Mouse (Mus musculus): ENCODE data around the gene Yipf2.

DNA sequence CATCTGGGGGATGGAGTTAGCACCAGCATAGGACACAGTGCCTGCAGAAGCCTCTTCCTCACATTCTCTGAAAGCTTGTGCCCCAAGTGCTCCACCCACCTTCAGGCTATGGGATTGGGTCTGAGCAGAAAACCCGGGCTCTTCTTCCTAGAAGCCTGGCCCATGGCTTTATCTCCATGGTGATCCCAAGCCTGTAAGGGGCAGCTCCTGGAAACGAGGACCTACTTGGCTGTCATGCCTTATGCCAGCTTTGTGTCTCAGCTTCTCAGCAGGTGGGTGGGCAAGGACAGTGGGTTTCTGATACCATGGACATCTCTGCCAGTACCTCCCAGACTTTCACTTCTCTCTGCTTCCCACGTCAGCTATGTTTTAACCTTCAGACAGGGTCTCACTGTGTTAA is 14.4 kb downstream of the Yipf2 start:
- TF ChIP-seq CTCF (IDR thresholded peaks at IDR 0.05; ENCODE audit: low read depth, low read length) = no peak
- TF ChIP-seq POLR2A (IDR thresholded peaks at IDR 0.05; ENCODE audit: extremely low read depth, insufficient read depth, low read length) = no peak
